Mouse (Mus musculus) MEL (cell line): ENCODE measurements around the gene Rbm43. TPM values are rescaled to one million over a fixed set of nuclear protein-coding genes. Genes with fewer than 3 reads are reported as not detected.

Source experiments
- DNase-seq: peaks from one replicate; pipeline ENCODE4 v3.0.0; 2011; ENCODE audit warnings: low read depth, low spot score
- H3K27ac ChIP-seq: 2 replicates; pipeline ENCODE4 v1.5.1; 2012; ENCODE audit warnings: low read depth, mild to moderate bottlenecking, control low read depth, low read length, moderate library complexity; ENCODE audit not compliant: control insufficient read depth
- H3K27me3 ChIP-seq, 2 experiments: fragments of 150-350 bp in 1 of 2; sonication (generic) in 1 of 2; 2 replicates each; pipeline ENCODE4 v1.6.1; 2012; ENCODE audit warnings: low read length in 2 of 2, mild to moderate bottlenecking in 2 of 2, improper control_type of control experiment in 1 of 2, moderate library complexity in 1 of 2; ENCODE audit not compliant: insufficient read depth in 2 of 2, control insufficient read depth in 1 of 2
- H3K36me3 ChIP-seq, 2 experiments: 2 replicates each; pipeline ENCODE4 v1.6.1; 2012 to 2014; ENCODE audit warnings: low read length in 2 of 2, improper control_type of control experiment in 1 of 2, inconsistent platforms in 1 of 2, mild to moderate bottlenecking in 1 of 2; ENCODE audit not compliant: insufficient read depth in 2 of 2, control insufficient read depth in 1 of 2
- H3K4me1 ChIP-seq, 2 experiments: fragments of 150-350 bp in 1 of 2; sonication (generic) in 1 of 2; 2 replicates each; pipeline ENCODE4 v1.6.1; 2012; ENCODE audit warnings: low read length in 2 of 2, improper control_type of control experiment in 1 of 2, mild to moderate bottlenecking in 1 of 2; ENCODE audit not compliant: insufficient read depth in 2 of 2, control insufficient read depth in 1 of 2
- H3K4me3 ChIP-seq, 2 experiments: fragments of 150-350 bp in 1 of 2; sonication (generic) in 1 of 2; 2 replicates each; pipeline ENCODE4 v1.5.1; 2012; ENCODE audit warnings: low read depth in 2 of 2, low read length in 2 of 2, mild to moderate bottlenecking in 2 of 2, moderate library complexity in 2 of 2, control low read depth in 1 of 2, improper control_type of control experiment in 1 of 2; ENCODE audit not compliant: control insufficient read depth in 1 of 2, insufficient read depth in 1 of 2
- H3K79me2 ChIP-seq: 2 replicates; pipeline ENCODE4 v1.6.1; 2012; ENCODE audit warnings: mild to moderate bottlenecking, low read length, moderate library complexity; ENCODE audit not compliant: control insufficient read depth, poor library complexity, insufficient read depth
- H3K9ac ChIP-seq: 2 replicates; pipeline ENCODE4 v1.6.1; 2012; ENCODE audit warnings: low read depth, mild to moderate bottlenecking, control low read depth, low read length, moderate library complexity; ENCODE audit not compliant: control insufficient read depth, poor library complexity, severe bottlenecking
- H3K9me3 ChIP-seq: fragments of 150-350 bp; sonication (generic); replicated peaks from 2 replicates; pipeline ENCODE4 v1.6.1; 2012; ENCODE audit warnings: mild to moderate bottlenecking, low read length, improper control_type of control experiment, moderate library complexity; ENCODE audit not compliant: insufficient read depth
- BHLHE40 ChIP-seq: IDR thresholded peaks from 2 replicates; pipeline ENCODE4 v1.6.1; 2012; ENCODE audit warnings: low read depth, mild to moderate bottlenecking, inconsistent platforms, low read length, improper control_type of control experiment, borderline replicate concordance
- CHD1 ChIP-seq: IDR thresholded peaks from 2 replicates; pipeline ENCODE4 v1.6.1; 2012; ENCODE audit warnings: low read depth, mild to moderate bottlenecking, inconsistent platforms, low read length, improper control_type of control experiment
- CHD2 ChIP-seq: IDR thresholded peaks from 2 replicates; pipeline ENCODE4 v1.6.1; 2011; ENCODE audit warnings: low read length, improper control_type of control experiment
- CTCF ChIP-seq, 3 experiments: IDR thresholded peaks in 2 of 3; conservative IDR thresholded peaks in 1 of 3; 2 replicates each; pipeline ENCODE4 v1.5.1; 2011 to 2012; ENCODE audit warnings: low read length in 3 of 3, low read depth in 2 of 3, mild to moderate bottlenecking in 2 of 3, improper control_type of control experiment in 1 of 3, inconsistent platforms in 1 of 3, mixed read lengths in 1 of 3, moderate library complexity in 1 of 3; ENCODE audit not compliant: control insufficient read depth in 1 of 3, insufficient read depth in 1 of 3, poor library complexity in 1 of 3, severe bottlenecking in 1 of 3
- E2F4 ChIP-seq: IDR thresholded peaks from 2 replicates; pipeline ENCODE4 v1.6.1; 2011; ENCODE audit warnings: low read depth, low read length, improper control_type of control experiment, borderline replicate concordance
- ELF1 ChIP-seq: IDR thresholded peaks from 2 replicates; pipeline ENCODE4 v1.6.1; 2014; ENCODE audit warnings: low read depth, mild to moderate bottlenecking, inconsistent platforms, low read length, improper control_type of control experiment, moderate library complexity
- GABPA ChIP-seq: IDR thresholded peaks from 2 replicates; pipeline ENCODE4 v1.6.1; 2012; ENCODE audit warnings: low read depth, mild to moderate bottlenecking, inconsistent platforms, low read length, improper control_type of control experiment, moderate library complexity
- GATA1 ChIP-seq: IDR thresholded peaks from 2 replicates; pipeline ENCODE4 v1.6.1; 2011; ENCODE audit warnings: low read depth, low read length, improper control_type of control experiment
- HCFC1 ChIP-seq: IDR thresholded peaks from 2 replicates; pipeline ENCODE4 v1.6.1; 2012; ENCODE audit warnings: low read depth, mild to moderate bottlenecking, inconsistent platforms, low read length, improper control_type of control experiment, moderate library complexity
- JUND ChIP-seq: IDR thresholded peaks from 2 replicates; pipeline ENCODE4 v1.6.1; 2011; ENCODE audit warnings: low read depth, mild to moderate bottlenecking, improper control_type of control experiment, low read length
- KAT2A ChIP-seq: conservative IDR thresholded peaks from 2 replicates; pipeline ENCODE4 v1.6.1; 2012; ENCODE audit warnings: low read depth, low read length, improper control_type of control experiment, inconsistent platforms
- MAX ChIP-seq: IDR thresholded peaks from 2 replicates; pipeline ENCODE4 v1.6.1; 2011; ENCODE audit warnings: low read length, improper control_type of control experiment
- MAZ ChIP-seq: IDR thresholded peaks from 2 replicates; pipeline ENCODE4 v1.6.1; 2012; ENCODE audit warnings: low read depth, mild to moderate bottlenecking, inconsistent platforms, low read length, improper control_type of control experiment
- MEF2A ChIP-seq: IDR thresholded peaks from 2 replicates; pipeline ENCODE4 v1.6.1; 2014; ENCODE audit warnings: low read depth, mild to moderate bottlenecking, inconsistent platforms, low read length, improper control_type of control experiment; ENCODE audit not compliant: poor library complexity, insufficient replicate concordance, severe bottlenecking; ENCODE audit errors: extremely low read depth
- MXI1 ChIP-seq: IDR thresholded peaks from 2 replicates; pipeline ENCODE4 v1.6.1; 2011; ENCODE audit warnings: mild to moderate bottlenecking, low read depth, low read length, improper control_type of control experiment
- MYB ChIP-seq: IDR thresholded peaks from 2 replicates; pipeline ENCODE4 v1.6.1; 2011; ENCODE audit warnings: mild to moderate bottlenecking, low read depth, low read length, improper control_type of control experiment
- MYC ChIP-seq: IDR thresholded peaks from 2 replicates; pipeline ENCODE4 v1.6.1; 2011; ENCODE audit warnings: low read depth, mild to moderate bottlenecking, low read length, improper control_type of control experiment, moderate library complexity
- NELFE ChIP-seq: IDR thresholded peaks from 2 replicates; pipeline ENCODE4 v1.6.1; 2011; ENCODE audit warnings: low read depth, low read length, improper control_type of control experiment
- NRF1 ChIP-seq: IDR thresholded peaks from 2 replicates; pipeline ENCODE4 v1.6.1; 2014; ENCODE audit warnings: low read depth, mild to moderate bottlenecking, inconsistent platforms, low read length, improper control_type of control experiment, moderate library complexity; ENCODE audit not compliant: poor library complexity, insufficient read depth, severe bottlenecking
- POLR2A ChIP-seq, 2 experiments: IDR thresholded peaks; 2 replicates each; pipeline ENCODE4 v1.6.1; 2011 to 2012; ENCODE audit warnings: low read length in 2 of 2, mild to moderate bottlenecking in 2 of 2, control low read depth in 1 of 2, improper control_type of control experiment in 1 of 2, low read depth in 1 of 2, moderate library complexity in 1 of 2; ENCODE audit not compliant: control insufficient read depth in 1 of 2, insufficient read depth in 1 of 2, poor library complexity in 1 of 2
- POLR2AphosphoS2 ChIP-seq: IDR thresholded peaks from 2 replicates; pipeline ENCODE4 v1.6.1; 2011; ENCODE audit warnings: low read length, improper control_type of control experiment
- POLR2AphosphoS5 ChIP-seq: IDR thresholded peaks from 2 replicates; pipeline ENCODE4 v1.6.1; 2012; ENCODE audit warnings: low read depth, borderline replicate concordance, mild to moderate bottlenecking, inconsistent platforms, low read length, moderate library complexity, mixed read lengths
- RAD21 ChIP-seq: IDR thresholded peaks from 2 replicates; pipeline ENCODE4 v1.6.1; 2011; ENCODE audit warnings: mild to moderate bottlenecking, low read depth, low read length, improper control_type of control experiment
- SIN3A ChIP-seq: IDR thresholded peaks from 2 replicates; pipeline ENCODE4 v1.6.1; 2012; ENCODE audit warnings: low read length, improper control_type of control experiment, inconsistent platforms
- SMC3 ChIP-seq: IDR thresholded peaks from 2 replicates; pipeline ENCODE4 v1.6.1; 2011; ENCODE audit warnings: low read depth, low read length, improper control_type of control experiment
- TAL1 ChIP-seq: IDR thresholded peaks from 2 replicates; pipeline ENCODE4 v1.6.1; 2012; ENCODE audit warnings: mild to moderate bottlenecking, inconsistent platforms, low read length, moderate library complexity, mixed read lengths
- TBP ChIP-seq: IDR thresholded peaks from 2 replicates; pipeline ENCODE4 v1.8.0; 2011; ENCODE audit warnings: low read depth, low read length, improper control_type of control experiment
- TCF12 ChIP-seq: IDR thresholded peaks from 2 replicates; pipeline ENCODE4 v1.6.1; 2014; ENCODE audit warnings: low read depth, mild to moderate bottlenecking, inconsistent platforms, low read length, improper control_type of control experiment, moderate library complexity
- UBTF ChIP-seq: IDR thresholded peaks from 2 replicates; pipeline ENCODE4 v1.6.1; 2012; ENCODE audit warnings: low read depth, mild to moderate bottlenecking, inconsistent platforms, low read length, improper control_type of control experiment, moderate library complexity, borderline replicate concordance; ENCODE audit not compliant: insufficient read depth
- USF1 ChIP-seq: IDR thresholded peaks from 2 replicates; pipeline ENCODE4 v1.6.1; 2014; ENCODE audit warnings: low read depth, mild to moderate bottlenecking, inconsistent platforms, low read length, improper control_type of control experiment, moderate library complexity
- USF2 ChIP-seq, 2 experiments: IDR thresholded peaks; 2 replicates each; pipeline ENCODE4 v1.6.1; 2011 to 2012; ENCODE audit warnings: improper control_type of control experiment in 2 of 2, low read length in 2 of 2, borderline replicate concordance in 1 of 2, inconsistent platforms in 1 of 2, low read depth in 1 of 2, mild to moderate bottlenecking in 1 of 2; ENCODE audit not compliant: insufficient read depth in 1 of 2
- ZC3H11A ChIP-seq: IDR thresholded peaks from 2 replicates; pipeline ENCODE4 v1.6.1; 2012; ENCODE audit warnings: low read depth, mild to moderate bottlenecking, inconsistent platforms, low read length, improper control_type of control experiment
- ZKSCAN1 ChIP-seq: IDR thresholded peaks from 2 replicates; pipeline ENCODE4 v1.6.1; 2012; ENCODE audit warnings: low read depth, mild to moderate bottlenecking, inconsistent platforms, low read length, improper control_type of control experiment, moderate library complexity
- ZMIZ1 ChIP-seq: IDR thresholded peaks from 2 replicates; pipeline ENCODE4 v1.6.1; 2012; ENCODE audit warnings: low read depth, mild to moderate bottlenecking, inconsistent platforms, low read length, improper control_type of control experiment, moderate library complexity
- ZNF384 ChIP-seq: IDR thresholded peaks from 2 replicates; pipeline ENCODE4 v1.6.1; 2012; ENCODE audit warnings: low read depth, mild to moderate bottlenecking, inconsistent platforms, low read length, improper control_type of control experiment
- polyA plus RNA-seq, 2 experiments: library from polyadenylated mRNA; stranded (reverse) in 1 of 2; unstranded in 1 of 2; fragments of >175 nt in 1 of 2; fragments of >200 nt in 1 of 2; gene quantifications; 2 replicates each; pipeline versions ENCODE4 v1.2.1 to v1.2.4; 2012; ENCODE audit warnings: low replicate concordance in 2 of 2, low read depth in 1 of 2; ENCODE audit not compliant: insufficient read length in 2 of 2, insufficient read depth in 1 of 2, missing spikeins in 1 of 2
- total RNA-seq: library from RNA; depleted of rRNA; stranded (reverse); fragments of 300-350 nt; gene quantifications from 2 replicates; pipeline ENCODE4 v1.2.3, GENCODE M21; 2012

Gene Rbm43
- total and polyA plus RNA-seq, 3 experiments = 37.9 to 321 (median 64.3) TPM

DNA sequence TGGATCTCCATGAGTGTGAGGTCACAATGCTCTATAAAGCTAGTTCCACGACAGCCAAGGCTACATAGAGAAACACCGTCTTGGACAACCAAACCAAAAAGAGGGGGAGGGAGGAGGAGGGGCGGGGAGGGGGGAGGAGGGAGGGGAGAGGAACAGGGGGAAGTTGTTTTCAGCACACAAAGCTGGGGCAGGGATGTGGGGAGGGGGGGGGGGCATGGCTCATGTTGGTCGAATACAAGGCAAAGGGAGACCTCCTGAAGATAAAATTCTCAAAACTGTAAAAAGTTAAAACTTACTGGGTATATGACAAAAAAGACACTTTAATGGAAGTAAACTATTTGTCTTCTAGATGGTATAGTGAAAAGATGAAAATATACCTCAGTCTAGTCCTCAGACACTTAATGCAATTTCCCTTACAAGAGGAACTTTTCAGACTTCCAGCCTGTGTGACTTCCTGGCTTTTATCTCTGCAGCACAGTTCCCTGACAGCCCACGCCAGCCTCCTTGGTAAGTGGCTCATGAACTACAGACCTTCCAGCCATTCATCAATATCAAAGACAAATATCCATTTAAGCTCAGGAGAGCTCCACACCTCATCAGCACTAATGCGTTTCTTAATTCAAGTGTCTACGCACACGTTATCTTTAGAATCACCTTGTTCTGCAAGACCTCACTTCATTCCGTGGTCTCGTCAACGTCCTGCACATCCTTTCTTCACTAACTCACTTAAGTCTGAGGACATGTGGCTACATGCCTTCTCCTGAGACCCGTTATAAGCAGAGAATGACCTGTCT, 1.4 kb downstream of the Rbm43 start:
- Histone ChIP-seq H3K9me3 (no peaks in the 10 kb centered on the region), H3K36me3 (peaks cover 29 to 45% of the 10 kb centered on the region in 2 experiments), H3K27me3 (no peaks in the 10 kb centered on the region), H3K9ac (peak overlapping the region; percentile 89), H3K27ac (peak overlapping the region; percentile 97), H3K4me3 (peak overlapping the region; percentile 73 to 88), H3K79me2 (peaks cover 36% of the 10 kb centered on the region), H3K4me1 (peaks cover 31 to 38% of the 10 kb centered on the region in 2 experiments)
- DNase-seq = peak; percentile 91
- TF ChIP-seq TCF12 (peak; percentile 66), USF2 (IDR thresholded peaks at IDR 0.05; ENCODE audit: borderline replicate concordance in 1 of 2, insufficient read depth in 1 of 2, low read depth in 1 of 2, low read length in 2 of 2) (no peak), NELFE (peak; percentile 58), E2F4 (no peak), CHD1 (0 out of 2 replicates have a peak, but pooled peaks have one; percentile 83), USF1 (no peak), ELF1 (peak; percentile 60), MXI1 (peak; percentile 83), CTCF (IDR thresholded peaks at IDR 0.05 in 2 of 3, conservative IDR thresholded peaks at IDR 0.05 in 1 of 3; ENCODE audit: control insufficient read depth in 1 of 3, insufficient read depth in 1 of 3, low read depth in 2 of 3, low read length in 3 of 3, poor library complexity in 1 of 3, severe bottlenecking in 1 of 3) (no peak), MAX (peak; percentile 55; the same call in 1 of the 2 replicates), HCFC1 (no peak; the same call in 1 of the 2 replicates), JUND (no peak), ZC3H11A (no peak), TAL1 (peak; percentile 79), MAZ (peak; percentile 60; the same call in 1 of the 2 replicates), SMC3 (0 out of 2 replicates have a peak, but pooled peaks have one; percentile 10), POLR2A (IDR thresholded peaks at IDR 0.05; ENCODE audit: control insufficient read depth in 1 of 2, insufficient read depth in 1 of 2, low read depth in 1 of 2, low read length in 2 of 2, poor library complexity in 1 of 2) (peak in 1 of 2 experiments; percentile 72; a peak in 1 of 4 replicates), SIN3A (peak; percentile 66), POLR2AphosphoS5 (peak; percentile 69; the same call in 1 of the 2 replicates), MEF2A (no peak), RAD21 (no peak), MYB (no peak), MYC (peak; percentile 74; the same call in 1 of the 2 replicates), BHLHE40 (peak; percentile 9; the same call in 1 of the 2 replicates), ZNF384 (no peak), TBP (peak; percentile 82; the same call in 1 of the 2 replicates), GATA1 (peak; percentile 90), CHD2 (no peak), POLR2AphosphoS2 (peak; percentile 58; the same call in 1 of the 2 replicates), NRF1 (no peak), GABPA (no peak), ZMIZ1 (peak; percentile 44; the same call in 1 of the 2 replicates), UBTF (no peak), KAT2A (no peak), ZKSCAN1 (no peak)
